Mouse (Mus musculus) ES-E14 (cell line): Measurements from ENCODE around the gene Ctu1. TPM values are rescaled to one million over a fixed set of nuclear protein-coding genes. Genes with fewer than 3 reads are reported as not detected.

Source experiments
- DNase-seq: peaks from one replicate; pipeline ENCODE4 v3.0.0-alpha.2; 2013; ENCODE audit warnings: low read depth, low spot score
- H3K27ac ChIP-seq: 2 replicates; pipeline ENCODE4 v1.5.1; 2012; ENCODE audit warnings: low read depth, mild to moderate bottlenecking, low read length, moderate library complexity, mixed read lengths; ENCODE audit not compliant: poor library complexity, insufficient read depth, severe bottlenecking
- H3K36me3 ChIP-seq: 2 replicates; pipeline ENCODE4 v1.6.1; 2012; ENCODE audit warnings: mild to moderate bottlenecking, low read length, moderate library complexity, mixed read lengths; ENCODE audit not compliant: control insufficient read depth, poor library complexity, insufficient read depth, severe bottlenecking
- H3K4me1 ChIP-seq, 2 experiments: fragments of 150-350 bp in 1 of 2; sonication (generic) in 1 of 2; 2 replicates each; pipeline ENCODE4 v1.6.1; 2012; ENCODE audit warnings: low read length in 2 of 2, mild to moderate bottlenecking in 1 of 2, mixed read lengths in 1 of 2; ENCODE audit not compliant: control insufficient read depth in 2 of 2, insufficient read depth in 2 of 2, poor library complexity in 1 of 2
- H3K4me3 ChIP-seq, 2 experiments: fragments of 150-350 bp in 1 of 2; sonication (generic) in 1 of 2; 2 replicates each; pipeline ENCODE4 v1.5.1; 2012; ENCODE audit warnings: low read length in 2 of 2, low read depth in 1 of 2, mild to moderate bottlenecking in 1 of 2, mixed read lengths in 1 of 2; ENCODE audit not compliant: insufficient read depth in 1 of 2, poor library complexity in 1 of 2, severe bottlenecking in 1 of 2
- H3K9ac ChIP-seq: 2 replicates; pipeline ENCODE4 v1.6.1; 2012; ENCODE audit warnings: low read depth, mild to moderate bottlenecking, low read length, mixed read lengths; ENCODE audit not compliant: poor library complexity, insufficient read depth, severe bottlenecking
- H3K9me3 ChIP-seq: fragments of 150-350 bp; sonication (generic); 2 replicates; pipeline ENCODE4 v1.6.1; 2012; ENCODE audit warnings: low read depth, mild to moderate bottlenecking, low read length; ENCODE audit not compliant: control insufficient read depth, insufficient read depth
- CHD2 ChIP-seq: IDR thresholded peaks from 2 replicates; pipeline ENCODE4 v1.6.1; 2014; ENCODE audit warnings: mild to moderate bottlenecking, low read depth, low read length, inconsistent platforms
- HCFC1 ChIP-seq: IDR thresholded peaks from 2 replicates; pipeline ENCODE4 v1.6.1; 2012; ENCODE audit warnings: low read length, inconsistent platforms, borderline replicate concordance; ENCODE audit not compliant: insufficient read depth
- MAFK ChIP-seq: IDR thresholded peaks from 2 replicates; pipeline ENCODE4 v1.6.1; 2014; ENCODE audit warnings: mild to moderate bottlenecking, low read depth, low read length, inconsistent platforms; ENCODE audit not compliant: insufficient read depth
- ZC3H11A ChIP-seq: IDR thresholded peaks from 2 replicates; pipeline ENCODE4 v1.6.1; 2012; ENCODE audit warnings: low read depth, mild to moderate bottlenecking, inconsistent platforms, low read length, borderline replicate concordance
- ZNF384 ChIP-seq: IDR thresholded peaks from 2 replicates; pipeline ENCODE4 v1.6.1; 2012; ENCODE audit warnings: low read depth, low read length, inconsistent platforms
- in situ Hi-C, 2 experiments: fragments of 600-800 bp; cut with MboI; formaldehyde crosslinking; loops; one replicate each; pipeline ENCODE4 v1.15.1; 2025; ENCODE audit warnings: low sequenced_read_pairs in 2 of 2, inconsistent platforms in 1 of 2; ENCODE audit not compliant: unreplicated experiment in 2 of 2
- total RNA-seq: library from RNA; depleted of rRNA; stranded (reverse); fragments of 300-350 nt; gene quantifications from 2 replicates; pipeline ENCODE4 v1.2.3, GENCODE M21; 2012

The Ctu1 gene
- total RNA-seq, 1 experiment: 10.0 TPM

GRCm38 (mm10) chr7:43671064-43671808 lies 580 bp upstream of the Ctu1 start:
- in situ Hi-C loops: no loop called here
- DNase-seq: no peak
- Histone ChIP-seq H3K27ac (no peak overlapping the region), H3K36me3 (no peaks in the 10 kb centered on the region; the same call in 1 of the 2 replicates), H3K4me3 (peak overlapping the region in 1 of 2 experiments; percentile 79; a peak in 2 of 4 replicates), H3K9me3 (no peaks in the 10 kb centered on the region), H3K9ac (no peak overlapping the region; the same call in 1 of the 2 replicates), H3K4me1 (peaks cover 2 to 9% of the 10 kb centered on the region in 2 experiments; a peak in 1 of 4 replicates)
- TF ChIP-seq CHD2 (no peak), HCFC1 (no peak)

GRCm38 (mm10) chr7:43672581-43673260 lies 905 bp downstream of the Ctu1 start:
- peaks cover 2 to 13% of the 10 kb centered on the region in 2 experiments; a peak in 1 of 4 replicates for H3K4me1 ChIP-seq
- peaks cover 2% of the 10 kb centered on the region; the same call in 1 of the 2 replicates for H3K36me3 ChIP-seq
- TF ChIP-seq ZC3H11A (no peak), HCFC1 (no peak), MAFK (no peak), CHD2 (no peak), ZNF384 (no peak)
- no peak overlapping the region for H3K27ac ChIP-seq
- peak overlapping the region; percentile 68; the same call in 1 of the 2 replicates for H3K9ac ChIP-seq
- peak overlapping the region; percentile 73 to 79 for H3K4me3 ChIP-seq
- H3K9me3 ChIP-seq: no peaks in the 10 kb centered on the region
- no peak for DNase-seq
- in situ Hi-C loops: no loop called here

GRCm38 (mm10) chr7:43675091-43675490 lies 3.3 kb downstream of the Ctu1 start:
- H3K4me3 ChIP-seq: peak overlapping the region; percentile 69 to 72
- in situ Hi-C loops: loop anchor here (25.0 kb wide), 1 partner anchor 212 kb away; the partner anchor contains the start of gene Klk4 (in 2 of the 2)
- H3K4me1 ChIP-seq: peaks cover 2 to 11% of the 10 kb centered on the region in 2 experiments; a peak in 1 of 4 replicates
- TF ChIP-seq CHD2 (no peak), HCFC1 (0 out of 2 replicates have a peak, but pooled peaks have one; percentile 47)
- no peaks in the 10 kb centered on the region for H3K9me3 ChIP-seq
- H3K27ac ChIP-seq: no peak overlapping the region
- peak overlapping the region; percentile 51 for H3K9ac ChIP-seq
- DNase-seq: no peak
- peaks cover 4% of the 10 kb centered on the region; the same call in 1 of the 2 replicates for H3K36me3 ChIP-seq

GRCm38 (mm10) chr7:43678517-43678916 lies 6.7 kb downstream of the Ctu1 start:
- peaks cover 2 to 9% of the 10 kb centered on the region in 2 experiments; a peak in 1 of 4 replicates for H3K4me1 ChIP-seq
- H3K9ac ChIP-seq: no peak overlapping the region
- no peak overlapping the region for H3K27ac ChIP-seq
- in situ Hi-C loops: loop anchor here (25.0 kb wide), 1 partner anchor 209 kb away; the partner anchor contains the start of gene Klk4 (in 2 of the 2)
- H3K9me3 ChIP-seq: no peaks in the 10 kb centered on the region
- H3K36me3 ChIP-seq: peaks cover 4% of the 10 kb centered on the region; the same call in 1 of the 2 replicates
- H3K4me3 ChIP-seq: no peak overlapping the region
- no peak for TF ChIP-seq MAFK
- TF ChIP-seq ZC3H11A: peak; percentile 15; the same call in 1 of the 2 replicates
- no peak for DNase-seq
